Mouse (Mus musculus) stomach, embryonic 16.5 days (tissue): ENCODE measurements around the gene Trmt5. TPM values are rescaled to one million over a fixed set of nuclear protein-coding genes. Genes with fewer than 3 reads are reported as not detected.

Experiments
- ATAC-seq: fragments of 200-750 bp; cut with Nextera tagmentation; 2 replicates; pipeline ENCODE4 v1.8.0; 2017; ENCODE audit warnings: moderate number of reproducible peaks, moderate TSS enrichment; ENCODE audit not compliant: insufficient read depth, low FRiP score
- H3K27ac ChIP-seq: fragments of 300-500 bp; sonication (generic); 2 replicates; pipeline ENCODE4 v1.5.1; 2014; ENCODE audit warnings: low read length
- H3K27me3 ChIP-seq: fragments of 300-500 bp; sonication (generic); 2 replicates; pipeline ENCODE4 v1.6.1; 2014; ENCODE audit warnings: low read length, control low read depth, mixed read lengths; ENCODE audit not compliant: control insufficient read depth, insufficient read depth
- H3K36me3 ChIP-seq: fragments of 300-500 bp; sonication (generic); 2 replicates; pipeline ENCODE4 v1.6.1; 2014; ENCODE audit warnings: low read length; ENCODE audit not compliant: control insufficient read depth, insufficient read depth
- H3K4me1 ChIP-seq: fragments of 300-500 bp; sonication (generic); 2 replicates; pipeline ENCODE4 v1.6.1; 2014; ENCODE audit warnings: low read length, control low read depth, mixed read lengths; ENCODE audit not compliant: control insufficient read depth, insufficient read depth
- H3K4me2 ChIP-seq: fragments of 300-500 bp; sonication (generic); 2 replicates; pipeline ENCODE4 v1.6.1; 2014; ENCODE audit warnings: low read depth, low read length, mixed read lengths
- H3K4me3 ChIP-seq: fragments of 300-500 bp; sonication (generic); replicated peaks from 2 replicates; pipeline ENCODE4 v1.5.1; 2014; ENCODE audit warnings: mild to moderate bottlenecking, low read length
- H3K9ac ChIP-seq: fragments of 300-500 bp; sonication (generic); 2 replicates; pipeline ENCODE4 v1.6.1; 2014; ENCODE audit warnings: low read length
- H3K9me3 ChIP-seq: fragments of 300-500 bp; sonication (generic); replicated peaks from 2 replicates; pipeline ENCODE4 v1.6.1; 2016; ENCODE audit warnings: low read length, control low read depth; ENCODE audit not compliant: control insufficient read depth
- WGBS: fragments of 180-500 bp; shearing (Covaris S2); extraction: QIAGEN DNeasy Blood & Tissue Kit; methylation state at CpG from one replicate; pipeline ENCODE4 v1.1.7; 2014; 5-methylcytosine and 5-hydroxymethylcytosine counted together
- polyA plus RNA-seq: library from polyadenylated mRNA; unstranded; fragments of >200 nt; fragmentation: Nextera tagmentation; extraction: Ambion mirVana; gene quantifications from 2 replicates; pipeline ENCODE4 v1.2.1, GENCODE M21; 2015

Gene Trmt5
- polyA plus RNA-seq, 1 experiment from 2014 or later: 15.7 TPM

GRCm38 (mm10) chr12:73324180-73324586 is 37.7 kb upstream of the Trmt5 start:
- no peaks in the 10 kb centered on the region for H3K4me1 ChIP-seq
- no peak overlapping the region for H3K27ac ChIP-seq
- no peak overlapping the region for H3K4me2 ChIP-seq
- 80% methylated on average over 8 of the region's 8 CpGs for WGBS
- no peaks in the 10 kb centered on the region for H3K9me3 ChIP-seq
- H3K9ac ChIP-seq: no peak overlapping the region
- no peak for ATAC-seq
- no peaks in the 10 kb centered on the region for H3K27me3 ChIP-seq
- no peaks in the 10 kb centered on the region for H3K36me3 ChIP-seq
- H3K4me3 ChIP-seq: no peak overlapping the region

- Histone ChIP-seq H3K27me3 (no peaks in the 10 kb centered on the region), H3K36me3 (no peaks in the 10 kb centered on the region), H3K4me1 (no peaks in the 10 kb centered on the region), H3K9ac (no peak overlapping the region), H3K9me3 (no peaks in the 10 kb centered on the region), H3K27ac (no peak overlapping the region), H3K4me2 (no peak overlapping the region), H3K4me3 (no peak overlapping the region)
- no peak for ATAC-seq
- WGBS: 84% methylated on average over 7 of the region's 7 CpGs
Measured at GRCm38 (mm10) chr12:73317706-73318686, 31.5 kb upstream of the Trmt5 start.

GRCm38 (mm10) chr12:73308711-73309110 is 22.2 kb upstream of the Trmt5 start:
- ATAC-seq: no peak
- no peak overlapping the region for H3K27ac ChIP-seq
- no peak overlapping the region for H3K9ac ChIP-seq
- H3K4me3 ChIP-seq: no peak overlapping the region
- no peaks in the 10 kb centered on the region for H3K9me3 ChIP-seq
- H3K27me3 ChIP-seq: no peaks in the 10 kb centered on the region
- 66% methylated on average over 2 of the region's 2 CpGs for WGBS
- H3K4me2 ChIP-seq: no peak overlapping the region
- no peaks in the 10 kb centered on the region for H3K36me3 ChIP-seq
- no peaks in the 10 kb centered on the region for H3K4me1 ChIP-seq

- no peak overlapping the region for H3K4me2 ChIP-seq
- H3K4me1 ChIP-seq: no peaks in the 10 kb centered on the region
- no peaks in the 10 kb centered on the region for H3K27me3 ChIP-seq
- H3K9me3 ChIP-seq: no peaks in the 10 kb centered on the region
- 83% methylated on average over 4 of the region's 4 CpGs for WGBS
- no peak overlapping the region for H3K4me3 ChIP-seq
- no peak for ATAC-seq
- H3K9ac ChIP-seq: no peak overlapping the region
- no peaks in the 10 kb centered on the region for H3K36me3 ChIP-seq
- H3K27ac ChIP-seq: no peak overlapping the region
Measured at GRCm38 (mm10) chr12:73307750-73308149, 21.2 kb upstream of the Trmt5 start.

GRCm38 (mm10) chr12:73304636-73305035 is 18.1 kb upstream of the Trmt5 start:
- Histone ChIP-seq H3K27me3 (no peaks in the 10 kb centered on the region), H3K9me3 (no peaks in the 10 kb centered on the region), H3K9ac (no peak overlapping the region), H3K36me3 (no peaks in the 10 kb centered on the region), H3K4me1 (no peaks in the 10 kb centered on the region), H3K27ac (no peak overlapping the region), H3K4me3 (no peak overlapping the region), H3K4me2 (no peak overlapping the region)
- WGBS: 74% methylated on average over 4 of the region's 4 CpGs
- no peak for ATAC-seq

- Histone ChIP-seq H3K4me2 (no peak overlapping the region), H3K27me3 (no peaks in the 10 kb centered on the region), H3K4me1 (peaks cover 3% of the 10 kb centered on the region; the same call in 1 of the 2 replicates), H3K4me3 (no peak overlapping the region), H3K9me3 (no peaks in the 10 kb centered on the region), H3K27ac (no peak overlapping the region), H3K9ac (no peak overlapping the region), H3K36me3 (no peaks in the 10 kb centered on the region)
- ATAC-seq: no peak
- WGBS: 81% methylated on average over 2 of the region's 2 CpGs
Measured at GRCm38 (mm10) chr12:73300531-73300930, 14.0 kb upstream of the Trmt5 start.

GRCm38 (mm10) chr12:73298621-73299020 is 12.1 kb upstream of the Trmt5 start:
- Histone ChIP-seq H3K9ac (no peak overlapping the region), H3K27ac (no peak overlapping the region)
- WGBS: 88% methylated on average over 5 of the region's 5 CpGs

GRCm38 (mm10) chr12:73295505-73296140 is 9.1 kb upstream of the Trmt5 start:
- Histone ChIP-seq H3K9me3 (no peaks in the 10 kb centered on the region), H3K4me1 (peaks cover 8% of the 10 kb centered on the region; the same call in 1 of the 2 replicates), H3K4me3 (no peak overlapping the region), H3K27me3 (no peaks in the 10 kb centered on the region), H3K36me3 (0 out of 2 replicates have a peak, but pooled peaks cover 3% of the 10 kb centered on the region), H3K9ac (no peak overlapping the region), H3K27ac (no peak overlapping the region), H3K4me2 (no peak overlapping the region)
- no peak for ATAC-seq
- WGBS: 61% methylated on average over 11 of the region's 11 CpGs

More at GRCm38 (mm10) chr12:73298621-73299020, 12.1 kb upstream of the Trmt5 start:
- Histone ChIP-seq H3K36me3 (no peaks in the 10 kb centered on the region), H3K4me1 (peaks cover 8% of the 10 kb centered on the region; the same call in 1 of the 2 replicates), H3K4me2 (no peak overlapping the region), H3K27me3 (no peaks in the 10 kb centered on the region), H3K9me3 (no peaks in the 10 kb centered on the region), H3K4me3 (no peak overlapping the region)
- ATAC-seq: no peak

GRCm38 (mm10) chr12:73294884-73295283 is 8.4 kb upstream of the Trmt5 start:
- no peak overlapping the region for H3K4me2 ChIP-seq
- 0 out of 2 replicates have a peak, but pooled peaks cover 3% of the 10 kb centered on the region for H3K36me3 ChIP-seq
- H3K9ac ChIP-seq: no peak overlapping the region
- no peak overlapping the region for H3K27ac ChIP-seq
- H3K4me3 ChIP-seq: no peak overlapping the region
- ATAC-seq: no peak
- H3K4me1 ChIP-seq: peaks cover 8% of the 10 kb centered on the region; the same call in 1 of the 2 replicates
- no peaks in the 10 kb centered on the region for H3K9me3 ChIP-seq
- H3K27me3 ChIP-seq: no peaks in the 10 kb centered on the region
